Mouse (Mus musculus) c-Kit-positive CD71-positive TER-119-negative erythroid progenitor cells, embryonic 14.5 days (primary cell): ENCODE results near the gene Tspan12.
A peak's percentile ranks its signal among the peaks of the same experiment; 100 is the strongest.
"Not testable (repeated sequence)": the region's sequence is repeated elsewhere in the genome, so short reads cannot be mapped to it uniquely, and the experiment has no call there.

Source experiments
- DNase-seq: peaks from one replicate; pipeline ENCODE4 v3.0.0-alpha.2; 2013; ENCODE audit warnings: low read depth

Tspan12 gene

DNA sequence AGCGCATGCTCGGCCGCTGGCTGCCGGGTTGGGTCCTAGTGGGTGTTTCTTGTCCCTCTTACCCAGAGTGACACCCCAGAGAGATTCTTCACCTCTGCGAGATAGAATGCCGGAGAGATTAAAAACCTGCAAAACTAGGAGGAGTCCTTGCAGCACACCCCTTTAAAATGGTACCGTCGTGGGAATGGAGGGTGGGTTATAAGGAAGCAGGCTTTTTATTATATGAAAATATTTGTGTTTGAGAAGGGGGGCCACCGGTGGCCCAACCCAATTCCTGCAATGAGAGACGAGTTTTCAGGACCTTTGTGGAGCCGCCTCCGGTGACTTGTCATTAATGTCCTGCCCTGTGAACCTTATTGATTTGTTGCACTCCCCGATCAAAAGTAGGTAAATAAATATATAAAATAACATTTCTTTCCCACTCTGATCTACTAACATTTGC lies at the start of gene Tspan12:
TSS of gene Tspan12 (minus strand) at position 172 of the 442 bp plus-strand sequence.
- DNase-seq: no peak

DNA sequence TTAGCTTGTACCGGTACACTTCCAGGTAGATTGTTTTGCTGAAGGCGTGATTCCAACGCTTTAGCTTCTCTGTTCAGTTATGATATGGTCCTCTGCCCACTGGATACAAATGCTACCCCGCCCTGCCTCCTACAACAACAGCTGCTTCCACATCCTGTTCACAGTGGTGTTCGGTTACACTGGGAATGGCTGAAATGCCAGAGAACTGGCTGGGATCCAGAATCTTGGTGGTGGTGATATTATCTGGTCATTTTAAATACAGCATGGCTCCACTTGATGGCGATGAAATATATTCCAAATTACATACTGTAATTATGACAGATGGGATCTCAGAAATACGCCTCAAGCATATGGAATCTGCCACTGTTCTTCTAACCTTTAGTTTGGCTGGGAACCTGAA lies 42.1 kb upstream of the Tspan12 start:
- DNase-seq: no peak

DNA sequence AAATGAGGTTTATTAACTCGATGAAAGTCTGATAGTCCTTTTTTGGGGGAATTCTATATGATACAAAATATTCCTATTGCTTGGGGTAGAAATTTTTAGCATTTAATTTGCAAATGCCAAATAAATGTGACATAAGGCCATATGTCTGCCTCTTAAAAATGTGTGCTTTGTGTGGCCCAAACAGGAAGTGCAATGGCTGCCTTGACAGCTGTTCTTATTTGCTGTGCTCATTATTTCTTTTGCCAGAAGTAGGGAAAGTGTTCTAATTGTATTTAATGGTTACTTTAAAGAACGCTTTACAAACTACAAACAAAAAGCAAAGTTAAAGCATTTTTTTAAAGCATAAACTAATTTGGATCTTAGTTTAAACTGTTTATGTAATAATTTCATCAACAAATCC lies 36.8 kb upstream of the Tspan12 start:
- DNase-seq: no peak

DNA sequence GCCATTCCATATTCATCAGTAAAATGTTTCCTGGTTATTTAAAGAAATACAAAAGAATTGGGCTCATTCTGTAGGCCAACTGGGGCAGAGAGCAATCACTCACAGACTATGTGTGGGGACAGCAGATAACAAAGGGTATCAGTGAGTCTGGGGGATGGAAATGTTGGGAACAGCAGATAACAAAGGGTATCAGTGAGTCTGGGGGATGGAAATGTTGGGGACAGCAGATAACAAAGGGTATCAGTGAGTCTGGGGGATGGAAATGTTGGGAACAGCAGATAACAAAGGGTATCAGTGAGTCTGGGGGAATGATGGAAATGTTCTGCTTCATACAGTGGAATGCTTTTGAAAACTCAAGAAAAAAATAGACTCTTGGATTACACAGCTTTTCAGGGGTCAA lies 35.7 kb upstream of the Tspan12 start:
- DNase-seq: not testable (repeated sequence)

DNA sequence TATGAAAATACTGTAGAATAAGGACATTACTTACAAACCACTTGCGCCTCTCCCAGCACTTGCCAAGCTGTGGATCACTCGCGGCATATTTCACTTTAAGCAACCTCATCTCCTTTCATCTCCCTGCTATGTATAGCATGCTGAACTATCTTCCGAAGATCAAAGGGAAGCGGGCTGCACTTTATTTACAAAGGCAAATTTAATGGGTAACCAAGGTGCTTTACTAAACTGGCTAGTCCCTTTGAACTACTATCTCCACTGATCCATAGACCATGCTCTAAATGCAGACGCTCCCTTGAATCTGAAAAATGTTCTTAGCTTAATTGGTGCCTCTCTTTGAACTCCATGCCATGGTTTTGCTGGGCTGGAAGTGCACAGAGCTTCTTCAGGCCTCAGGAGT lies 27.2 kb upstream of the Tspan12 start:
- no peak for DNase-seq

DNA sequence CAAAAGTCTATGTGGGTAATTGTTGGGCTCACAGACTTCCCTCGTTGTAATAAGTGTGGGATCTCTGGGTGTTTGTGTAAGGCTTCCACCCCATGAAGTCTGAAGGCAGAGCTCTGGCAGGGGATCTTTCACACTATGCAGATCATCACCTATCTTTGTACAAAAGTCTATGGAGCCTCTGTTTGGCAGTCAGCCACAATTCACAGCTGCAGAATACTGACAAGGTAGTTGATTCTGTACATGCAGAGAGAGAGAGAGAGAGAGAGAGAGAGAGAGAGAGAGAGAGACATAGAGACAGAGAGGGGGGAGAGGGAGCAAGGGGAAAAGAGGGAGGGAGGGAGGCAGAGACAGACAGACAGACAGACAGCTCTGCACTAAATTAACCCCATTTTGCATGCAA lies 15.0 kb upstream of the Tspan12 start:
- no peak for DNase-seq

DNA sequence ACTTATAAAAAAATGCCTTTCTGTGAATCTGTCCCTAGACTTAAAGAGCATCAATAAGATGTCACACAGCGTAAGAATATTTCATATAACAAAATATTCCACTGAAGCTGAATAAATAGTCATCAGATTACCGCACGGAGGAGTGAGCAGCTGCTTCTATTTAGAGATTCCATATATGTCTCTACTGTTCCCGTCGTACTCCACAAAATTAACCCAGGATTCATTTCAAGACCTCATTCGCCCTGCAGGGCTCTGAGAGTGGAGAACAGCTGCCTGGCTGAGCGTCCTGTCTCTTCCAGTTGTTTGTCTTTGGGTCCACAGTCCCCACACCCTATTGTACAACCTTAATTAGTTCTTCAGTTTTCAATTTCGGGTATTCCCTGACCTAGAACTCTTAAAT lies 11.9 kb upstream of the Tspan12 start:
- DNase-seq: no peak

DNA sequence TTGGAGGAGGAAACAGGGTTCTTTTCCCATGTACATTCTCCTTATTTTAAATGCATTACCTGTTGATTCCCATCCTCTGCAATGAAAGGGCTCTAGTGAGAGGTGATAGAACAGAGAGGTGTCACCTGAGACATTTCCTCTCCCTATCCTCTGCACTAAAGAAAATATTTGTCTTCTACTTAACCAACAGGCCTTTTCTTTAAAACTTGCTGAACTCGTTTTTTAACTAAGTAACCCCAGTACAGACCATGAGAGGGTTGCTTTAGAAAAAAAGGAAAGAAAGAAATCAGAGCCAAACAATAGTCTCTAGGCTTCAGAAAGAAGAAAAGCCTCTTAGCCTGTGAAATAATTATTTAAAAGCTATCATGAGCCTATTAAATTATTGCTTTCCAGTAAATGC lies 11.2 kb upstream of the Tspan12 start:
- no peak for DNase-seq

DNA sequence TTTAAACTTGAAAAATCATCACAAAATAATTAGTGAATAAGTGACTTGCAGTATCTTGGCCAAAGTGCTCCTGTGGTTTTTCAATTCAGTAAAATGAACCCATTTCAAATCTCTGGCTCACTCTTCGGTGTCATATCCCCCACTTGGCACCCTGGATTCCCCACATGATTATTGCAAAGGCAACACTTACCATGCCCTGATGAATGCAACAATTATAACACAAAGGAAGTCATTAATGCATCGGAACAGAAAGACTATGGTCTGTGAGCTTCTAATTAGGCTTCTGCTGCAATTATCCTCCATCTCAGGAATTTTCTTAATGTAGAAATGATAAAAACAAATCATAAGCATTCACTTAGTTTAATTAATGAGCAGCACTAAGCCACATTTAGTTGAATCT lies 9.0 kb upstream of the Tspan12 start:
- DNase-seq: no peak

DNA sequence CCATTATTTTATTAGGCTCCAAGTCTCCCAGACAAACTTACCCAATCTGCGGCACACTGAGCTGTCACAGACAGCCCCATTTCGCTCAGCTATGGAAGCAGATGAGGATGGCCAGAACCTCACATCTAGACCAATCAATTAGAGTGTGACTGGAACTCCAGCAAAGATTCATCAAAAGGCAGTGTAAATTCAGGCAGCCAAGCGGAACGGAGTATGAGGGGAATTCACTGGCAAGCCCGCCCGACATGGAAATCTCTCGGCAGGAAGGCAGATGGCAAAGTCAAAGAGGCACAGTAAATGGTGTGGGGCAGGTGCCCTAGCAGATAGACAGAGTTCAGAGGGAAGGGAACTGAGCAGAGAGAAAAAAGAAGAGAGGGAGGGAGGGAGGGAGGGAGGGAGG lies 5.5 kb upstream of the Tspan12 start:
- DNase-seq: no peak

DNA sequence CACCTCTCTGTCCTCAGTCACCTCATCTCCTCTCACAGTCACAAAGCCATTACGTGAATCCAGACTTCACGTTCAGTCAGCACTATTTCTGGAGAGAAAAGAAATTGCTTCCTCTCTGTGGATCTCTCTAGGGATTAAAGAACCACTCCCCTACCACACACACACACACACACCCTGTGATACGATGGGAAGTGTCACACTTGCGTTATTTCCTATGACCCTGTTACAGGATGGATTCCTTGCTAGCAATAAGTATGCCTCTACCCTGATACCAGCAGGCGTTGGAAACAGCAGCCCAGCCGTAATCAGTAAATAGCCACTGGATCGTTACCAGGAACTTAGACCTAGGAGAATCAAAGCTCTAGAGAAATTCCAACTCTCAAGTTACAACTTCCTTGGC lies 3.6 kb upstream of the Tspan12 start:
- DNase-seq: no peak

DNA sequence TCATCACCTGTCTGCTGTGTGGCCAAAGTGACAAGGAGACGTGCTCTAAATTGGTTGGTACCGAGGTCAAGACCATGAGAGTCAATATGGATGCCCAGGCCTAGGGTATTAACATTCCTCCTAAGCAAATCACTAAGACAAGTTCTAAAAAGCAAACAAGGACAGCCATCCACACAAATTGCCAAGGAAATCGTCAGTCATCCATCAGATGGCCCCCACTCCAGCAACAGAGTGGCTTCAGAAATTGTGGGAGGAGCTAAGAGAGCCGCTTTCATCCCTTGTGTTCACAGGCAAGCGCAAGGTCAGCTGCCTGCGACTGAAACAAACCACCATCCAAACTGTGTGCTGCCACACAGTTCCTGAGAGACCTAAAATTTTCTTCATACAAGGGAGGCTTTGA lies 1.0 kb upstream of the Tspan12 start:
- DNase-seq: no peak

DNA sequence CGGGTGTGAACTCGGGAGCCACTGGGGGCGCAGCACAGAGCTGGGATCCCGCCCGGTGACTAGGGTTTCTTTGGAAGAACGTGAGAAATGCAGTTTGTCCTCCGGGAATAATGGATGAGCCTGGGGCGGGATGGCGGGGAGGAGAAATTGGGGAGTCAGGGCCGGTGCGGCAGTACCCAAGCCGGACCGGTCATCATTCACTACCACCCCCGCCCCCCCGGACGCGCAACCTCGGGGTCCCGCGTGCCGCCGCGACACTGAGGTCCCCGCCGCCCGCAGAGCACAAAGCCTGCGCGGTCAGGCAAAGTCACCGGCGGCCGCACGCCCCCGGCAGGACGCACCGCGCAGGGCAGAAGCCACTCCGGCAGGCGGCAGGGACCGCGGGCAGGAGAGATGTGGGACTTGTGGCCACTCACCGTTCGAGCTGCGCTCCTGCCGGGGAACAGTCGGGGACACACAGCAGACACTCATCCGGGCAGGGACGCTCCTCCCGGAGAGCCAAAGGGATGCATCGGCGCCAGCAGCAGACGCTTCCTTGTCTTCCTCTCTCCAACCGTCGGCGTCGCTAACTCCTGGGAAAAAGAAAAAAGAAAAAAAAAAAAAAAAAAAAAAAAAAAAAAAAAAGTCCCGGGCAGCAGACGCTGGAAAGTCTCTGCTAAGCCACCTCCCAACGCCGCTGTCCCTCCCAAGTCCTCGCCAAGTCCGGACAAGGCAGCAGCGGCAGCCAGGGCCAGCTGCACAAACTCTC lies 545 bp downstream of the Tspan12 start:
- peak; percentile 20 for DNase-seq

DNA sequence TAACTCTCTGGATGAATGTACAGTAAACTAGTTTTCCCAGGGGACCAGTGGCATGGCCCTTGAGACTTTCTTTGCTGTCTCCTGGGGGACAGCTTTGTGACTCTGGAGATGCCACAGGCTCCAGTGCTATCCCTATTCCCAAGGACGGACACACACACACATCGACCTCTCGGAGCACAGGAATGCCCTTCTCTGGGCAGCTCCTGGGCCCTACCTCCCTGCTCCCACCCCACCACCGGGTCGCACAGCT lies 1.0 kb downstream of the Tspan12 start:
- DNase-seq: peak; percentile 5

DNA sequence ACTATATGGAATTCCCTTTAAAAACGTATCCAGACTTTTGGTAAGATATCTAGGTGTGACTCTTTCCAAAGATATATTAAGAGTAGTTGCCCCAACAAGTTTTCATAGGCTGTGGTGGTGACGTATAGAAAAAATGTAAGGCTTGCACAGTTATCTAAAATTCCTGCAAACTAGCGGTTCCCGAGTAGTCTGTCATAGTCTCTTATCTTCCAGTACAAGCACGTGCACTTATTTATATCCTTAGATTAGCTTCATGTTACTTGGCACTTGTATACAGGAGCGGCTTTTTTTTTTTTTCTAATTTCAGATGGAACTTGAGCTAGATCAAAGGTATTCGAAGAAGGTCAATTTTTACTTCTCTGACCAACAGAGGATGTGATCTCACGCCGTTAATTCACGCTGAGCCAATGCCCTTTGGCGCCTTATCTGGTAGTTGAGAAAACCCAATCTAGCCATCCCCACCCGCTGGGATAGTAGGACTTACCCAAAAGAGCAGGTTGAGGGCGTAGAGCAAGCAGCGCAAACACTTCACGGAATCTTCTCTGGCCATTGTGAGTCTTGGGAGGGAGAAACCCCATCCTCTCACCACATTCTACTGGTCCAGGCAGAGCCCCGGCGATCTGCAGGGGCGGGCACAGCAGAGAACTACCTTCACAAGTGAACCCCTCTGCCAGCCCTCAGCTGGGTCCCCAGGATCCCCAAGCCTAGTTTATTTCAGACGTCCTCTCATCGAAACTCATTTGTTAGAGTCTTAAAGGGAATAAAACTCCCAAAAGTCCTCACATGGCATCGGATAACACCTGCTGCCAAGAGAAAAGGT lies 1.6 kb downstream of the Tspan12 start:
- peak; percentile 41 for DNase-seq

DNA sequence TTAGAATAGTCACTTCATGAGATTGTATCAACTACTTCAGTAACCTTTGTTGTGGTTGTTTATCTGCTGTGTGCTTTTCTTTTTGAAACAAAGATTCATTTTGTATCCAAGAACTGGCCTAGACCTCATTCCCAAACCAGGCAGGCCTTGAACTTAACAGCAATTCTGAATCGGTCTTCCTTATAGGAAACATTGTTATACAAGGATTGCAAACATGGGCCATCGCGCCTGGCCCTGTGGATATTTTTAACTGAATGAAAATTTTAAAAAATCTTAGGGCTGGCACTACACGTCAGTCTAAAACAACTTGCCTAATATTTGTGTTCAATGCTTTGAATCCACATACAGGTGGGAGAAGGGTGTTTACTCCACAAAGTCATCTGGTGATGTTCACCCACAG lies 3.5 kb downstream of the Tspan12 start:
- DNase-seq: no peak

DNA sequence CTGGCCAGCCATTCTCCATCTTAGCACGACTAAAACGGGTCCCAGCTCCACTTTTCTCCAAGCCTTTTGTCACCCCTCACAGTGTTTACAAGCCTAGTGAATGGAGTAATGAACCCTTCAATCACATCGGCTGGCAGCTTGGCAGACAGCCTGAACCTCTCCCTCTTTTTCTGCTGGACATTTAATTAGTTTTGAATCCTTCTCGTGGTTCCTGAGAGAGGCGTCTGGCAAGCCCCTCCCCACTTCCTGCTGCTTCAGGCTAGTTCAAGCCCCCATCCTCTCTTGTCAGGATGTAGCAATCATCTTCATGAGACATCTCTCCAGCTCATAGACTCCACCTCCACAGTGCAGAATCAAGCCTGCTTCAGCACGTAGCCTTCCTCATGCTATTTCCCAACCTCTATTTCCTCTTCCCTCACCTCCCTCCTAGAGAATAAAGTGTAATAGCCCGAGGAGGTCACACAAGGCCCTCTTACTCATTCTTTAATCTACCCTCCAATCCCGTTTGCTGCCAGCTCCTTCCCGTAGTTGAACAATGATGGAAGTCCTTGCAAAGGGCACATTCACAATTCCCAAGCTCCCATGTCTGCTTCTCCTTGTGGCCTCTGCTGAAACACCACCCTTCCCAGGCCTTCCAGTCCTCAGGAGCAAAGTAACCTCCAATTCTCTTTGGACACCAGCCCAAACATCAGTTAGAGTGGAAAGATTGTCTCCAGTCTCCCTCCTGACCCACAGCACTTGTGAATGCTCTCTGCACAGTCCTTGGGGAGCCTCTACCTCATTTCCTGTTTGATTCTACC lies 12.1 kb downstream of the Tspan12 start:
- DNase-seq: no peak

DNA sequence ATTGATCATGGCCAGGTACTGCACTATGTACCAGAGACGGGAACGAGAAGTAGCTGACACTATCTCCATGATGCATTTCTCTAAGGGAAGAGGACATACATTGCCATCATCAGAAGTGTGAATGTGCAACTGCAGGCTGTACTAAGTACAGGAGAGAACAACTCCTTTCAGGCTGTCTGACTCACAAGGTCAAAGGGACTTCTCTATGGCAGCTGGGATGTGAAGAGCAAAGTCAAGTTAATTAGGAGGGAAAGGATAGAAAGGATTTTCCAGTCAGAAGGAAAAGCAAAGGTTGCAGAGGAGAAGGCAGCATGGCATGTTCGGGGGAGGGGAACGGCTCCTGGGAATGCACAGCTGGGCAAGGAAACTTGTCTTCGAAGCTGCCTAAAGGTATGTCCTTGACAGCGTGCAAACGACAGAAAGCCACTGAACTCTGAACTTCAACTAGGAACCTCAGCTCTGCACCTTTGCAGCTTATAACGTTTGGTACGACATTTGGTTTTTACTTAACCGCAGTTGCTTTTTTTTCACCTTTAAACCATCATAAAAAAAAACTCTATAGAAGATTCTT lies 13.0 kb downstream of the Tspan12 start:
- DNase-seq: no peak

DNA sequence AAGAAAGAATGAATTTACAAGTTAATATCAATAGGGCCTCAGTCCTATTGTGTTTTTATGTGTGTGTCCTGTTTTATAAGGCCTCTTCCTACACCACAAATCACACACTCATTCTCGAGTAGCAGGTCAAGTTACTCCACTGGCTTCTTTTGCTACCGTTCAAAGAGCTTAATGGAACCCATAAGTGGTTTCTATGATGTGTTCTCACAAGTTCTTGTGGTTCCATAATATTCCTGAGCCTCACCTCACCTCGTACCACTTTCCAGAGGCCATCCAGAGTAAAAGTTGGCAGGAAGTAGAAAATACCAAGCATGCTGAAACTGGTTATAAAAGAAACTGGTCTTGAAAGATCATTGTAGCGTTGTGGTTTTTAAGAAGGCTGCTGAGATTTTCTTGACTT lies 18.8 kb downstream of the Tspan12 start:
- DNase-seq: no peak

DNA sequence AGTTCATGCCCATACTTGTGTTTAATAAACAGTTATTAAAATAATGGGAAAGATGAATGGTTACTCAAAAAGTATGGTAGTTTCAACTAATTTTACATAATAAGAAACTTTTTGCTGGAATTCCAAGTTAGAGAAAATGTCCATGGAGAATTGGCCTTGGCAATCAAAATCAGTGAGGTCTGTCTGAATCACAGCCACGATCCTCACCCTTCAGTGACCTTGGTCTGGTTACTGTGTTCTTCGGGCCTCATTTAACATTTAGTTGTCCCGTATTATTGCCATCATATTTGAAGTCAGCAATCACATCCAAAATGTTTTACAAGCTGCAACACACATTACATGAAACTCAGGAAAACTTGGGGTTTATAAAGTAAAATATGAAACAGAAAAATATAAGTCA lies 20.4 kb downstream of the Tspan12 start:
- no peak for DNase-seq

DNA sequence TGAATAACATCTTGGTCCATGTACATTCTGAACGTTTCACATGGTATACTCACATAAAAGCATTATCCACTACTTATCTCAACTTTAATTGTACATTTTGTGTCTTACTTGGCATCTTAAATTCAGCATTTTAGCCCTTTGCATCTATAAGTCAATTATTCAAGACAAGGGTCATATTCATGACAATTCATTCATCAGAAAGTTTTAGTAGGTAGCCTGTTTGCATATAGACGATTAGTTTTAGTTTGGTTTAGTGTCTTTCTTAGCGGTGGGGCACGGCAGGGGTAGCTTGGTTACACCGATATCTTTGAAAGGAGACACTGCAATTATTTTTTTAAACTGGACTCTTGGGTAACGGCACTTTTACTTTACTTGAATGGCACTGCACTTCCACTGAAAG lies 21.4 kb downstream of the Tspan12 start:
- no peak for DNase-seq

DNA sequence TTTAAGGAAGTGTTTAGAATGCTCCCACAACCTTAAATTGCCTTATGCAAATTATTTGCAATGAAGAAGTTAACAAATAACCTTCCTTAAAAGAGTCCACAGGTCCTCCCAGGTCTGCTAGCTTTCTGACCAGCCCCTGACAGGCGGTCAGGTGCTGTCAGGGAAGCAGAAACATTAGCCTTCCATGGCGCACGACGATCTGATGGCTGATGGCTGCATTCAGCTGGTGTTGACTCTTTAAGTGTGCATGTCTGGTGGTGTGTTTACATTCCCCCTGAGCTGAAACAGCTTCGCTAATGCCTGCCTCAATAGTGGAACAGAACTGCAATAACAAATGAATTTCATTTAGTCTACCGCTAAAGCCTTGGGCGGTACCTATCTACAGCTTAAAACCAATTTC lies 22.4 kb downstream of the Tspan12 start:
- DNase-seq: no peak

DNA sequence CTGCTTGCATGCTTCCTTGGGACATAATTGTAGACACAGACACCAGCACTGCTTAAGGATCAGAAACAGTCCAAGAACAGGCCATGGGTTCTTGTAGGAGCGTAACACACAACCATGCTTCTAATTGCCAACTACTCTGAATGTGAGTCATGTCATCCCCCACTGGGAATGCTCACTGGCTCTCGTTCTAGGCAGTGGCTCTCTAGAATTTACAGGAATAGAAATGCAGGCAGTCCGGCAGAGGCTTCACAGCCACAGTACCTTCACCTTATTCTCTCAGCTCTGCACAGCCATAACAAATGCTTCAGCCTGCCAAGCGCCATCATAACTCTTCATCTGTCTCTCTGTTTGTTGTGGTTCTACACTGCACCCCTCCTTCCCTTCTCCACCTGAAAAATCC lies 23.9 kb downstream of the Tspan12 start:
- no peak for DNase-seq
